Mouse (Mus musculus) induced T-regulatory cell, adult 2 months (primary cell): Measurements from ENCODE around the gene Msh4.
"Not testable (repeated sequence)": the region's sequence is repeated elsewhere in the genome, so short reads cannot be mapped to it uniquely, and the experiment has no call there.

Experiments used
- DNase-seq: peaks from one replicate; pipeline ENCODE4 v3.0.0-alpha.2; 2012; ENCODE audit warnings: low read depth

Msh4 gene

DNA sequence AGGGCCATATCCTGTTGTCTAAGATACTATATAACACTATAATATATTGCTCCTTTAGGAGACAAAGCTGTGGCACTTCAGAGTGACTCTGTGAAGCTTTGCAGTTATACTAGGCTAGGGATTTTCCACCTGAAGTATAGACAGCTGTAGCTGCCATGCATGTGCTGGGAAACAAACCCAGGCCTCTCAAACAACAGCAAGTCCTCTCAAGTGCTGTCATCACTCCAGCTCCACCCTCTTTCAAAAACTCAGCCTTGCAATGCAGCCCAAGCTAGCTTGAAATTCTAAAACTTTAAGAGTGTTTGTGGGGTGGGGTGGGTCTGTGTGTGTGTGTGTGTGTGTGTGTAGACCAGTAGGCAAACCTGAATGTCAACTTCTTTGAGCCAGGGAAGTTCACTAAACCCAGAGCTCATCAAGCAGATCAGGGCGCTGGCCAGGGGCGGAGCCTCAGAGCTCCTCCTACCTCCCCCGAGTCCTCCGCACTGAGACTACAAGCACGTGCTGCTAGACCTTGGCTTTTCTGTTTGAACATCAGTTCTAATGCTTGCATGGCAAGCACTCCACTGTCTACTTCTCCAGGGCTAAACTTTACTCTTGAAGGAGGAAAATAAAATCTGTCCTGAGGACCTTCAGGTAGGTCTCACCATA is 56.4 kb downstream of the Msh4 start:
- peak; percentile 21 for DNase-seq

GRCm38 (mm10) chr3:153847207-153847733 is 58.7 kb downstream of the Msh4 start:
- no peak for DNase-seq

GRCm38 (mm10) chr3:153846109-153846508 is 59.8 kb downstream of the Msh4 start:
- no peak for DNase-seq

DNA sequence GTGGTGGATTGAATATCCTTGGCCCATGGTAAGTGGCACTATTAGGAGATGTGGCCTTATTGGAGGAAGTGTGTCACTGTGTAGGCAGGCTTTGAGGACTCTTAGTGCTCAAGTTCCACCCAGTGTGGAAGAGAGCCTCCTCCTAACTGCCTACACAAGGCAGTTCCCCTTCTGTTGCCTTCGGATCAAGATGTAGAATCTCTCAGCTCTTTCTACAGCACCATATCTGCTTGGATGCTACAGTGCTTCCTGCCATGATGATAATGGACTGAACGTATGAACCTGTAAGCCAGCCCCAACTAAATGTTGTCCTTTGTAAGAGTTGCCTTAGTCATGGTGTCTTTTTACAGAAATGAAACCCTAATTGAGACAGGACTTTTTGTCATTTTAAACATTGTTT is 60.4 kb downstream of the Msh4 start:
- no peak for DNase-seq

GRCm38 (mm10) chr3:153844757-153845156 is 61.2 kb downstream of the Msh4 start:
- no peak for DNase-seq

DNA sequence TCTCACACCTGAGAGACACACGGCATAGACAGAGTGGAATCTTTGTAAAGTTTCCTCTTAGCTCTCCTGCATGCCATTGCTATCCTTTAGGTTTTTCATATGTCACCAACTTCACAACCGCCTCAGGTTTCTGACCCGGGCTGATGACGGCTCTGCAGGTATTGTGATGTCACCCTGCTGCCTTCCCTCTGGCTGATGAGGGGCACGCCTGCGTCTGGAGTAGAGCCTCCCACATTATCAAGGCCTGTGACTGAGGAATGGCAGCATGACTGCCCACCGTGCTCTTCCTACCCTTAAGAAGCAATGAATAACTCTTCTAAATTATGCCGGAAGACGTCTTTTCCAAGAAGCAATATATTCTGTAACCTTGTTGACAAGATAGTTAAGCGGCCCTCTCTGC is 61.9 kb downstream of the Msh4 start, which contains the start of gene Asb17:
Asb17 (plus strand) TSS at position 180 of the 400 bp plus-strand sequence.
- DNase-seq, result no peak

GRCm38 (mm10) chr3:153837593-153837992 is 68.3 kb downstream of the Msh4 start:
- no peak for DNase-seq

GRCm38 (mm10) chr3:153836316-153836715 is 69.6 kb downstream of the Msh4 start:
- DNase-seq, result no peak

- peak; percentile 72 for DNase-seq
Observed at GRCm38 (mm10) chr3:153835455-153836086, 70.4 kb downstream of the Msh4 start.

DNA sequence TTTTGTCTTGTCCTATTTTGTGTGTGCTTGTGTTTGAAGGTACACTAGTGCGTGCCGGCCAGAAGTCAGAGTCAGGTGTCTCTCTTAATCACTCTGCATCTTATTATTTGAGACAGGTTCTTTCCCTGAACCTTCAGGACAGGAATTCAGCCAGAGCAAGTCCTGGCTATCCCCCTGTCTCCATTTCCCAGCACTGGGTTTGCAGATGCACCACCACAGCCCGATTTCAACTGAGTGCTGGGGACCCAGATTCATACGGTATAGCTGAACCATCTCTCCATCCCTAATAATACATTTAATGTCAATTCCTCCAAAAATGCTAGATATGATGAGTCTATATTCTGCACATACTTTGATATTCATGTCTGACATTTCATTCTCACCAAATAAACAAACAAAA is 71.9 kb downstream of the Msh4 start:
- no peak for DNase-seq

DNA sequence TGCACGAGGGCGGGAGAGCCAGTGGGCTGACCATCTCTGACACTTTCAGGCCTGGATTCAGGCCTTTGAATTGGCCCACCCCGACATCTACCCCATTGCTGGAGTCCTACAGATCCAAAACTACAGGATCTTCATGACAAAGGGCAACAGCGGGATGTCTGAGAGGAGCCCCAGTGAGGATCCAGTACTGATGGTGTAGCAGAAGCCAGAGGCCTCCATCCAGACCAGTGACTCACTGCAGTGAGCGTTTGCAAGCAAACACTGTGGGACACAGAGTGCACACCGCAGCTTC is 73.3 kb downstream of the Msh4 start:
- DNase-seq, result no peak

DNA sequence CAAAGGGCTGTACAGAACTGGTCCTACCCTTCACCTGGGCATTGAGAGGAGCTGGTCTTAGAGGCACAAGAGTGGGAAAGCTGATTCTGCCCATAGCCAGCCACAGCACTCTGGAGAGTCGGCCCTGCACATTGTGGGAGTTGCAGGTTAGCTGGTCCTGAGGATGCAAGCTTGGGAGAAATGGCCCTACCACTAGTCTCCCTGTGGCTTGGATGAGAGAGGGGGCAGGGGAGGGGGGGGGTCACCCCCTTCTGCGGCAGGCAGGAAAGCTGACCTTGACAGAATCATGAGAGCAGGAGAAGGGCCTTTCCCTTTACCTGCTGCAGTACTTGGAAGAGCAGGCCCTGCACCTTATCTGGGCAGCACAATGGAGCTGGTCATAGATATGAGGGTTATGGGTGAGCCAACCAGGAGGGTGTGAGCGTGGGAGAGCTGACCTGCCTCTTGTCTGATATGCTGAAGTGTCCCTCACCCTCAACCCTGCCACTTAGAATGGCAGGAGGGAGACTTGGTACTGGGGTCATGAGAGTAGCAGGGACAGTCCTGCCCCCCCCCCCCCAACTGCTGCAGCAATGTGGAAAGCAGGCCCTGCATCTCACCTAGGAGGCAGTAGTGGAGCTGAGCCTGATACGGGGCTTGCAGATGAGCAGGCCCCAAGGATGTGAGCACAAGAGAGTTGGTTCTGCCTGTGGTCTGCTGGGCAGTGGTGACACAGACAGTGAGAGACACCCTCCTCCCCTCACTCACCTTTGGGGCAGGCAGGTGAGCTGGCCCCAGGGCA is 73.9 kb downstream of the Msh4 start:
- DNase-seq, result no peak

- DNase-seq, result peak; percentile 17
Observed at GRCm38 (mm10) chr3:153831014-153831872, 74.7 kb downstream of the Msh4 start.

- not testable (repeated sequence) for DNase-seq
Observed at GRCm38 (mm10) chr3:153829788-153830187, 76.2 kb downstream of the Msh4 start.

DNA sequence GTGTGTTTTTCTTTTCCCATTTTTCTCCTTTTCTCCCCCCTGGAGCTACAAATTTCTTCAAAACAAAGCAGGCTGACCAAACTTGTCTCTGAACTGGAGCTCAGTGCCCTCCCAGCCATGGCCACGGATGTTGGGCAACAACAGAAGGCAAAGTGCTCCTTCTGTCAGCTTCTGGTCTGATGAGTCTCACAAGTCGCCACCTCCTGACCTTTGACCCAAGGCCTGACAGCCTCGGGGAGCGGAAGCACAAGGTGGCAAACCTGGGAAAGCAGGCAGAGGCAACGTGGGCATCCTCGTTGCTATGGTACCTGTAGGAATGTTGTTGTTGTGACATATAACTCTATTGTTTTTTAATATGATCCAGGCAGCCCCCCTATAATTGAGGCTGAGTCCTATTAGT is 79.3 kb downstream of the Msh4 start:
- DNase-seq, result no peak

GRCm38 (mm10) chr3:153825197-153825596 is 80.7 kb downstream of the Msh4 start:
- DNase-seq, result no peak

GRCm38 (mm10) chr3:153823671-153824515 is 82.0 kb downstream of the Msh4 start:
- DNase-seq, result no peak

GRCm38 (mm10) chr3:153819438-153819837 is 86.5 kb downstream of the Msh4 start:
- no peak for DNase-seq

DNA sequence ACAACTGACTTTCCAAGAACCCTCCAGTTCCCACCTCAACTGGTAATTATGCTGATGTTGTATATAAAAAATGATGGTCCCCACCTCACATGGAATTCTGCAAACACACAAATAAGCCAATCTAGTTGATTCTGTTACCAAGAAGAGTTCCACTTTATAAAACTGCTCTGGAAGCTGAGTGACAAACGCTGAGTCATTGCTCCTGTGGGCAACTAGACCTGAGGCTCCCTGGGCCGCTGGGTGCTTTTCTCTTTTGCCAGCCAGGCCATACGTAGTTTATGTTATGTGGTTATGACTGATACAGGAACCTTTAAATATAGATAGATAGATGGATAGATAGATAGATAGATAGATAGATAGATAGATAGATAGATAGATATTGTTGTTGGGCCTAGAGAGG is 87.2 kb downstream of the Msh4 start:
- DNase-seq, result no peak

- DNase-seq, result no peak
Observed at GRCm38 (mm10) chr3:153817376-153817890, 88.5 kb downstream of the Msh4 start.

DNA sequence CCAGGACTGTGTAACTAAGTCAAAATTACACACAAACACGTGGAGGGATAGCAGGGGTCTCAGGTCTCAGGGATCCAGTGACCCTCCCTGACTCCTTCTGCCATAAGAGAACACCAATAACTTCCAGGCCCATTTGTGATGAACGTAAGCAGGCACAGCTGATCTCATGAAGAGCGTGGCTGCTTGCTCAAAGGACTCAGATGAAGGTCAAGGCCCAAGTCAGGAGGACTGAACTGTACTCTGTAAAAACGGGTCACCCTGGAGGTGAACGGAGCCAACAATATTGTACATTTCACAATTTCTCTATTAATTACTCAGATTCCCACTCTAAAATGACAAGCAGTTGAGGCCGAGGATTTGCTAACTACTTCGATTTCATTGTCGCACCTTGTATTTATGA is 91.9 kb downstream of the Msh4 start:
- no peak for DNase-seq
